Mouse (Mus musculus): ENCODE measurements at regions not wholly inside any gene's neighbourhood (a gene's known extent, or its start where the extent isn't known, plus 50 kb on each side); places are given as distances from the start of the nearest gene placed in this dataset.

DNA sequence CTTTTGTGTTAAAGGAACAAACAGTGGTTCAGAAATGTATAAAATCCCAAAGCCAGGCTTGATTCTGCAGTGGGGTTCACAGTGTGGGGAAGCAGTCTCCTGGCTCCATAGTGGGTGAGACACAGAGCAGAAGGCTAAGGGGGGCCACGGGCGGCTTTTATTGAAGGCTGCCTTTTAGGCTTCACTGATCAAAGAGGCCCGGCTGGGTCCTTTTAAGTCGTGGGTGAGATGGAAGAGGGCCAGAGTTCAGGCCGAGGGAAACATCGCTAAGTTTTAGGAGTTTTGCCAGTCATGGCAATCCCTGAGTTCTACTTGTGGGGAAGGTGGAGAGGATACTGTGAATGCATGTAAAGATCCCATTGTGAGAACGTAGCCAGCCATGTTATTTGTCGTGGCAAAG, 100.2 kb upstream of the Cxcr4 start:
- H3K27me3 ChIP-seq (ENCODE audit: control insufficient read depth, insufficient read depth, low read length) = no peaks in the 10 kb centered on the region
- H3K4me3 ChIP-seq (ENCODE audit: low read depth, low read length) = no peak overlapping the region
- H3K27ac ChIP-seq (ENCODE audit: low read depth) = no peak overlapping the region
- DNase-seq (ENCODE audit: low spot score) = no peak
- H3K4me1 ChIP-seq (ENCODE audit: control insufficient read depth, insufficient read depth) = no peaks in the 10 kb centered on the region
- no peak for ATAC-seq (ENCODE audit: insufficient read depth, low read depth)
- H3K9ac ChIP-seq (replicated peaks; ENCODE audit: low read depth, low read length) = no peak overlapping the region
- 56% methylated on average over 8 of the region's 8 CpGs for WGBS
- H3K9me3 ChIP-seq (replicated peaks; ENCODE audit: control insufficient read depth, low read length) = no peaks in the 10 kb centered on the region
- no peak overlapping the region for H3K4me2 ChIP-seq (ENCODE audit: low read depth, low read length)
- no peaks in the 10 kb centered on the region for H3K36me3 ChIP-seq (replicated peaks; ENCODE audit: control insufficient read depth, insufficient read depth, low read length)
- TF ChIP-seq EP300 (IDR thresholded peaks at IDR 0.05; ENCODE audit: low read depth) (no peak), CTCF (IDR thresholded peaks at IDR 0.05; ENCODE audit: low read depth) (no peak)

DNA sequence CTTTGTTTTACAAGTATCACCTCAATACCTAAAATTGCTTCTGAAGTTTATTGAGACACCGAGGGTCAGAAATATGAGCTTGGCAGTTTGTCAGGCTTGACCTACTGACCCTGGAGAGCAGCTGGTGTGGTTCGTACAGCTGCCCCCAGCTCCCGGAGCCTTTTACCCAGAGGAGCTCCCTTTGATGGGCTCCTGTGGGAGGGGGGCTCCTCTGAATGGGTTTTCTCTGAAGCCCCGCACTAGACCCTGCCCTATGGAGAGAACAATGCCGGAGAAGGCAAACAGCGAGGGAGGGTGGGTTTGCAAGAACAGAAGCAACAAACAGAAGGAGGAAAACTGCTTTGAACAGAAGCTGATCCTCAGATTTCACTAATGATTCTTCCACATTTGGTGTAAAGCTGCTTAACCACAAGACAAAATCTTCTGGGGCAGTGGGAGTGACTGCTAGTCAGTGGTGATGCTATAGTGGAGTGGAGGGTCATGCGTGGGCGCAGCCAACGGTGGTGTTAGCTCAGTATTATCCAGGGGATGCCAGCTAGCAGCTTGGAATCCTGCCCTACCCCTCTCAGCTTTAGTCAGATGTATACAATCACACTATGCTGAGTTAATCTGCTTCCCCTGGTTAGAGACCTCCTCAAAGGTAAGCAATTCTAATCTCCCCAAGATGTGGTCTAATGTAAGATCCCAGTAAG, 95.3 kb upstream of the Cxcr4 start:
- no peak for TF ChIP-seq EP300 (IDR thresholded peaks at IDR 0.05; ENCODE audit: low read depth)
- TF ChIP-seq CTCF (IDR thresholded peaks at IDR 0.05; ENCODE audit: low read depth) = no peak
- no peak overlapping the region for H3K27ac ChIP-seq (ENCODE audit: low read depth)
- 52% methylated on average over 9 of the region's 9 CpGs for WGBS
- no peaks in the 10 kb centered on the region for H3K36me3 ChIP-seq (replicated peaks; ENCODE audit: control insufficient read depth, insufficient read depth, low read length)
- no peak for DNase-seq (ENCODE audit: low spot score)
- H3K9ac ChIP-seq (replicated peaks; ENCODE audit: low read depth, low read length) = no peak overlapping the region
- no peak overlapping the region for H3K4me2 ChIP-seq (ENCODE audit: low read depth, low read length)
- no peak overlapping the region for H3K4me3 ChIP-seq (ENCODE audit: low read depth, low read length)
- H3K9me3 ChIP-seq (replicated peaks; ENCODE audit: control insufficient read depth, low read length) = no peaks in the 10 kb centered on the region
- H3K4me1 ChIP-seq (ENCODE audit: control insufficient read depth, insufficient read depth) = no peaks in the 10 kb centered on the region
- ATAC-seq (ENCODE audit: insufficient read depth, low read depth) = no peak
- H3K27me3 ChIP-seq (ENCODE audit: control insufficient read depth, insufficient read depth, low read length) = no peaks in the 10 kb centered on the region

DNA sequence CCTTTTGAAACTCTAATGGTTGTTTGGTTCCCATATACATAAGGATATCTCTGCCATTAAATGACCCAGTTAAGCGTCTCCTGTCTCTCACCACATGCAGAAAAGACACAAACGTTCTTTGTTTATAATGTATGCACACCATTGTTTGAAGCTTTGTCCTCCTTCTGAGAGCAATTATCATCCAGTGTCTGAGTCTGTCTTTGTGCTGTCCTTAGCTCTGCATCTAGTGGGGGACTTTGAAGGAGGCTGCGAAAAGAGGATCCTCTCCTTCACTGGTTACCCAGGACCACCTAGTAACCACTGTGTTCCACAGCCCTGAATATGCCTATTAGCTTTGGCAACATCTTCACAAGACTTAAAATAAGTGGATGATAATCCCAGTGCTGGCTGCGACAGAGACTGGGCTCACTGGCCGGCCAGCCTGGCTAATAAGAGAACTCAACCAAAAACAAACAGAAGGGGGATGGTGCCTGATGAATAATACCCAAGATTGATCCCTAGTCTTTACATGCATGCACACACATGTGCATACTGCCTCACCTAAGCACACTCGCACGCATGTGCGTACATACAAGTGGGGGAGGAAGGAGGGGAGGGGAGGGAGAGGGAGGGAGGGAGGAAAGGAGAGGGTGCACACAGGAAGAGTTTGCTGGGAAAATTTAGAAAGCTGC, 93.5 kb upstream of the Cxcr4 start:
- WGBS = 77% methylated on average over 8 of the region's 8 CpGs
- no peaks in the 10 kb centered on the region for H3K27me3 ChIP-seq (ENCODE audit: control insufficient read depth, insufficient read depth, low read length)
- H3K27ac ChIP-seq (ENCODE audit: low read depth) = no peak overlapping the region
- ATAC-seq (ENCODE audit: insufficient read depth, low read depth) = no peak
- DNase-seq (ENCODE audit: low spot score) = no peak
- H3K9me3 ChIP-seq (replicated peaks; ENCODE audit: control insufficient read depth, low read length) = no peaks in the 10 kb centered on the region
- no peak overlapping the region for H3K4me2 ChIP-seq (ENCODE audit: low read depth, low read length)
- H3K36me3 ChIP-seq (replicated peaks; ENCODE audit: control insufficient read depth, insufficient read depth, low read length) = no peaks in the 10 kb centered on the region
- TF ChIP-seq CTCF (IDR thresholded peaks at IDR 0.05; ENCODE audit: low read depth) = no peak
- TF ChIP-seq EP300 (IDR thresholded peaks at IDR 0.05; ENCODE audit: low read depth) = no peak
- H3K4me1 ChIP-seq (ENCODE audit: control insufficient read depth, insufficient read depth) = no peaks in the 10 kb centered on the region
- no peak overlapping the region for H3K9ac ChIP-seq (replicated peaks; ENCODE audit: low read depth, low read length)
- H3K4me3 ChIP-seq (ENCODE audit: low read depth, low read length) = no peak overlapping the region

DNA sequence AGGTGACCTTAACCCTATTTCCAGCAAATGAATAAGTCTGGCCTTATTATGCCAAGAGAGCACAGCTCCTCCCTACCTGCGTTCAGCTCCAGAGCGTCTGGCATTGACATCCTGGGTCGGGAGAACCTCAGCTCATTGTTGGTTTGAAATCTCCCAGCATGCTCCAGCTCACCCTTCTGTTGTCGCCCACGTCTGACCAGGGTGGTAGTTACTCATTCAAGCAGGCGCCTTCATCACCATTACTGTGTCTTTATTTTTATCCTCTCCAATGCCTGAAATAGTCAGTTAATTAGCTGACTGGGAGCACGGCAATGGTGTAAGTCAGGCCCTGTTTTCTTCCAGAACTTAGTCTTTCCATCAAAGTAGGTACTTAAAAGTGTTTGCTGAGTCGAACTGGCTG, 90.8 kb upstream of the Cxcr4 start:
- 71% methylated on average over 8 of the region's 8 CpGs for WGBS
- Histone ChIP-seq H3K27ac (ENCODE audit: low read depth) (no peak overlapping the region), H3K4me3 (ENCODE audit: low read depth, low read length) (no peak overlapping the region), H3K4me2 (ENCODE audit: low read depth, low read length) (no peak overlapping the region), H3K4me1 (ENCODE audit: control insufficient read depth, insufficient read depth) (no peaks in the 10 kb centered on the region), H3K36me3 (replicated peaks; ENCODE audit: control insufficient read depth, insufficient read depth, low read length) (no peaks in the 10 kb centered on the region), H3K9ac (replicated peaks; ENCODE audit: low read depth, low read length) (no peak overlapping the region), H3K9me3 (replicated peaks; ENCODE audit: control insufficient read depth, low read length) (no peaks in the 10 kb centered on the region), H3K27me3 (ENCODE audit: control insufficient read depth, insufficient read depth, low read length) (no peaks in the 10 kb centered on the region)
- no peak for TF ChIP-seq CTCF (IDR thresholded peaks at IDR 0.05; ENCODE audit: low read depth)
- TF ChIP-seq EP300 (IDR thresholded peaks at IDR 0.05; ENCODE audit: low read depth) = no peak
- DNase-seq (ENCODE audit: low spot score) (no peak), ATAC-seq (ENCODE audit: insufficient read depth, low read depth) (no peak)

DNA sequence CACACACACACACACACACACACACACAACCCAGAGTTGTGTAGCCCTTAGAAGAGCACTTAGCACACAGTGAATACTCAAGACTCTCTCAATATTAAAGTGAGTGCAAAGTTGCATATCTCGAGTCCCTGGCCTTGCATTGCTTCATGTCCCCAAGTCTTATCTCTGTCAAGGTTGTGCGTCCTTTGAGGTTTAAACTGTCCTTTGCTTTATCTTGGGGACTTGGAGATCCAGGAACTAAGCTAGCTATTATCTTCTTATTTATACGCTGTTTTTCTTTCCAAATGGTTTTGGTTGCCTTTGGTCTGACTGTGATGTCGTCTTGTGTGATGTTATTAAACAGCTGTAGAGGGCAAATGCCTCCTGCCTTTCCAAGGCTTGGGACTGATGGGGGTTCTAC, 89.2 kb upstream of the Cxcr4 start:
- Histone ChIP-seq H3K27me3 (ENCODE audit: control insufficient read depth, insufficient read depth, low read length) (no peaks in the 10 kb centered on the region), H3K36me3 (replicated peaks; ENCODE audit: control insufficient read depth, insufficient read depth, low read length) (no peaks in the 10 kb centered on the region), H3K4me3 (ENCODE audit: low read depth, low read length) (no peak overlapping the region), H3K4me1 (ENCODE audit: control insufficient read depth, insufficient read depth) (no peaks in the 10 kb centered on the region), H3K9ac (replicated peaks; ENCODE audit: low read depth, low read length) (no peak overlapping the region), H3K27ac (ENCODE audit: low read depth) (no peak overlapping the region), H3K4me2 (ENCODE audit: low read depth, low read length) (no peak overlapping the region), H3K9me3 (replicated peaks; ENCODE audit: control insufficient read depth, low read length) (no peaks in the 10 kb centered on the region)
- TF ChIP-seq CTCF (IDR thresholded peaks at IDR 0.05; ENCODE audit: low read depth) (no peak), EP300 (IDR thresholded peaks at IDR 0.05; ENCODE audit: low read depth) (no peak)
- WGBS = 66% methylated on average over 4 of the region's 4 CpGs
- ATAC-seq (ENCODE audit: insufficient read depth, low read depth) = no peak
- DNase-seq (ENCODE audit: low spot score) = no peak

DNA sequence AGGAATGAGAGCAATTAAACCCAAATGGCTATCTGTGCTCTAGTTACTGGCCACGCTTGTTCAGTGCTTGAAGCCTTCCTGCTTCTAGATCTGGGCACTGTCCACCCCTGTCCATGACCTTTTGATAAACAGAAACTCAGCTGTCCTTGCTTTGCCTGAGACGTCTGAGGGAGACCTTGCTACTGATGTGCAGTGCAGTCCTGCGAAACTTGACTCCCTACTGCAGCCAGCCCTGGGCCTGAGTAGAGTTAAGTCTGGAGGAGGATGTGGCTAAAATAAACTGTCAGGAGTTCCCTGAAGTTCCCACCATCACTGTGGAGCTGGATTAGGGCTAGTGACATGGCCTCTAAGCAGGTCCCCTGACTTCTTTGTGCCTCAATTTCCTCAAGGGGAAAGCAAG, 88.4 kb upstream of the Cxcr4 start:
- DNase-seq (ENCODE audit: low spot score) = no peak
- Histone ChIP-seq H3K9me3 (replicated peaks; ENCODE audit: control insufficient read depth, low read length) (no peaks in the 10 kb centered on the region), H3K4me3 (ENCODE audit: low read depth, low read length) (no peak overlapping the region), H3K9ac (replicated peaks; ENCODE audit: low read depth, low read length) (no peak overlapping the region), H3K27me3 (ENCODE audit: control insufficient read depth, insufficient read depth, low read length) (no peaks in the 10 kb centered on the region), H3K4me2 (ENCODE audit: low read depth, low read length) (no peak overlapping the region), H3K4me1 (ENCODE audit: control insufficient read depth, insufficient read depth) (no peaks in the 10 kb centered on the region), H3K27ac (ENCODE audit: low read depth) (no peak overlapping the region), H3K36me3 (replicated peaks; ENCODE audit: control insufficient read depth, insufficient read depth, low read length) (no peaks in the 10 kb centered on the region)
- ATAC-seq (ENCODE audit: insufficient read depth, low read depth) = no peak
- 58% methylated on average over 3 of the region's 3 CpGs for WGBS
- TF ChIP-seq CTCF (IDR thresholded peaks at IDR 0.05; ENCODE audit: low read depth) = no peak
- no peak for TF ChIP-seq EP300 (IDR thresholded peaks at IDR 0.05; ENCODE audit: low read depth)

Data from heart, postnatal 0 days (tissue).